Mouse (Mus musculus) CD8-positive naive resting alpha-beta T cell, adult 2 months (primary cell): ENCODE data around the gene Cfap61.

Experiments
- DNase-seq, 2 experiments: peaks; one replicate each; pipeline ENCODE4 v3.0.0; 2022; ENCODE audit warnings: low read depth in 2 of 2, low spot score in 2 of 2

The Cfap61 gene

DNA sequence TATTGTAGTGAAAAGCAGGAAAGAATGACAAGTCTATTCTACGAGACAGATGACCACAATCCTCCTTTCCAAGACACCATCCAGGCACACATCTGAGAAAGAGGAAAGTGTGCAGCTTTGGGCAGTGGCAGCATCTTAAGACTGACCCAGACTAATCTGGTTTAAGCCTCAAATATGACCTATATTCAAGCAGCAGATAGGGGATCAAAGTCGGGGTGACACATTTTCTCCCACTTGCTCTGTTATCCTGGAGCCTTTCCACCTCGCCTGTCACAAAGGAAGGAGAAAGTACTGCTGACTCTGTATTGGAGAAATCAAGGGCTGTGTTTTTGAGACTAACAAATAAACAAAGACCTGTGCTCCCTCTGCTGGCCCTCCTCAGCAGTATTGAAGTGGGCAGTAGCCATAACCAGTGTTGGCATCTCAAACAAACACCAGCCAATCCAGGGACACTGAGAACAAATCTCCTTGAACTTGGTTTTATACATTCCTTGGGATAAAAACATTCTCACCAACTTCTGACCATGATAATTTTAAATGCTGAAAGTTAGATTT lies 321.8 kb downstream of the Cfap61 start:
- no peak for DNase-seq

DNA sequence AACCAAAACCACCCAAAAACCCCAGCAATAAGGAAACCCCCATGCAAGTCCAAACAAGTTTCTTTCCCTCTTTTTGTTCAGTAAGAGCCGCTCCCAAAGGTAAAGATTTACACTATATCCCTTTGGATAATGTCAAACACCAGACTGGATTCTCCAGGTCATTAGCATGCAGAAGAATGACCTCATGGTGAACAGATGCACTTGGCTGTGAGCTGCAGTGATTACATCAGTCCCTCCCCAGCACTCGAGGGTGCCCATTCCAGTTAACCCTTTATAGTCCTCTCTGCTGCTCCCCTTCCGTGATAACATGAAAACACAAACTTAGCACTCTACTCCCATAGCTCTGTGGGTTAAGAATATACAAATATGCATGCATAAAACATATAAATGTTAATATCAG lies 322.5 kb downstream of the Cfap61 start:
- DNase-seq = no peak

DNA sequence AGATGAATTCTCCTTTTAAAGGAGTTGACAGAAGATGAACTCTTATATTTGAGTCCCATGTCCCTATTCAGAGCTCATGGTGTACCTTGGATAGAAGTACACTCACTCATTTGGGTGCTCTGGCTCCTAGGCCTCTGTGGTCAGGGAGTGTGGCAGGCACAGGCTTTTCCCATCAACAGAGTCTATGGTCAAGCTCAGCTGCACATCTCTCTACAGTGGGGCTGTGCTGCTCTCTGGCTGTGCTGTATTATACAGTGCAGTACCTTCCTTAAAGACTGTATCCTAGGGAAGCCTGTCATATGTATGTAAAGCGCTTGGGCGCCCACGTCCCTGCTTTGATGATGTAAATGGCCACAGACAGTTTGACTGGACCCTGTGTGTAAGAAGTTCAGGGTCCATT lies 323.0 kb downstream of the Cfap61 start:
- DNase-seq = no peak

DNA sequence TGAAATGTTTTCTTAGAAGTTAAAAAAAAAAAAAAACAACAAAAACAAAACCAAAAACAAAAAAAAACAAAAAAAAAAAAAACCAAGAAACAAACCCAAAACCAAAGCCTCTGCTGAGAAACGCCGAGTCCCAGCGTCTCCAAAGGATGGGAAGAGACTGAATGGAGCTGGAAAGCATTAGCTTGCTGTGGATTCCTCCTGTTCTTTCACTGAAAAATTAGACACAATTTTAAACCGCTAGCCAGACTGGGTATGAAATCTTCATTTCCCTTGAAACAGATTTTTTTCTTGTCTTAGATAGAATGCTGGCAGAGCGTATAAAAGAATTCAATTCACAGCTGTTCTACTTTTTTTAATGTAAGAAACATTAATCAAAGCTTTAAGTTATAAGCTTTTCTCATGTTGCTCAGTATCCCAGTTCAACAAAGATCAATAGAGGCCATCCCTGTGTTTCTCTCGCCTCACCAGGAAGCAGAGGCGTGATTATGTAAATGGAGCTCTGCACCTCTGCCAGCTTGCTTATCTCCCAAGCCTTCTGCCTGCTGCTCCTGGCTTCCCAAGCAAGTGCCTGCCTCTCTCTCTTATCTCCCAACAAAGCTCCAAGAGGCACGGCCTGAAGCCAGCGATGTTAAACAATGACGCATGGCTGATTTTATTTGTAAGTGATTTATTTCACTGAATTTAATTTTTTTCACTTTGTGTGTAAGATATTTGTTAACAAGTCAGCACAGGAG lies 324.3 kb downstream of the Cfap61 start:
- no peak for DNase-seq

DNA sequence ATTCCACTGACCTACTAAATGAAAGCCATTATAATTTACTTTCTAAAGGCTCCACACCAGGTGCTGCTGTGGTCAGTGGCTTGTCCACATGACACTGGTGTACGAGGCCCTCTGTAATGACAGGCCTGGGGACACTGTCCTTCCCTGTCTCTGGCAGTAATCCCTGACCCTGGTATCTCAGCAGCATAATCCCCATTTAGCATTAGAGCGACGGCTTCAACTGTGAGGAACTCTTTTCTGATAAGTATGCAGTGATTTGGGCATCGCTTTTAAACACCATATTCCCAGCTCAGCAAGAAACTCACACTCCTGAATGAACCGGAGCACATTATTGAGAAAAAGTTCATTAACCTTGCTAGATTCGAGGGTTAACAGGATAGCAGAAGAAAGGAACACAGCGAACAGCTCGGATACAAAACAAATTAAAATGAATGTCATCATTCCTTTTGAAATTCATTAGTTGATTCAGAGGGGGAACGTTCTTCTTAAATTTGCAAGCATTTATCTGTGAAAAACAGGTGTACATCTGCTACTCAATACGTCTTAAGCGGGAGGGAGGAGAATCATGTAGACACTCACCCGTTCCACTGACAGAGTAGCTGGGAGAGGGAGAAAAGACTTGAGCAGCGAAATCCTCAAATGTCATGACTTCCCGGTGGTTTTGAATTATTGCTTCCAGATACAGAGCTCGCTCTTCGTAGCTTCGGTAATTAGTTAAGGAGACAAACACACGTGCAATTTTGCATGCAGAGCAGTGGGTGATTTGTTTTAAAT lies 325.4 kb downstream of the Cfap61 start:
- no peak for DNase-seq

DNA sequence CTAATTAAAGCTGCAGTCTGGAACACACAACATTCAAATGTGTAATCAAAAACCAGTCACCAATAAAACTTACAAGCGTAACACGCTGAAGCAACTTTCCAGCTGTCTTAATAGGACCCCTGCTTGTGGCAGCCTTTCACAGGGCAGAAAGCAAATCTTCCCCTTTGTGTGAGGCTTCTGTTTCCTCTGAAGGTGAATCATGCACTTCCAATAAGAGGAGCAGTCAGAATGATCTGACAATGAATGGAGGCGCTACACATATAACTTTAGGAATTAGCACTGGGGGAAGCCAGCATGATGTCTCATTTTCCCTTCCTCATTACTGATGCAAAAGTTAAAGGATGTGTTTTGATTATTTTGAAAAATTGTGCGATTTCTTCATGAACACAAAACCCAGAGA lies 326.6 kb downstream of the Cfap61 start:
- DNase-seq = no peak

DNA sequence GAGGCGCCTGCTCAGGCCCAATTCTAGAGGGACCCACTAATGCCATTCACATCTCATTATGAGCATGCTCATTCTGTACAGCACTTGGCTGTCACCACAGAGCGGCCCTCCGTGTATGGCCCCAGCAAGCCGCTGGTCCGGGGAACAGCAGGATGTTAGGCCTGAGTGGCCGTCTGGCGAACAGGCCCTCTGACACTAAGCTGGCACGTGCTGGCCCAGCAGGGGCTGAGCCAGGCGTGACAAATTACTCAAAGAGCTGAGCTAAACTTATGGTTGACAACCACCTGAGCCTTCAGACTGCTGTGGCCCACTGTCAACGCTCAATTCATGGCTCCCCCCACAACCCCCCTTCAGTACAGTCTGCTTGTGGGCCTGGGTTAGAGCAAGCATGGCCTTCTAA lies 327.6 kb downstream of the Cfap61 start:
- no peak for DNase-seq

DNA sequence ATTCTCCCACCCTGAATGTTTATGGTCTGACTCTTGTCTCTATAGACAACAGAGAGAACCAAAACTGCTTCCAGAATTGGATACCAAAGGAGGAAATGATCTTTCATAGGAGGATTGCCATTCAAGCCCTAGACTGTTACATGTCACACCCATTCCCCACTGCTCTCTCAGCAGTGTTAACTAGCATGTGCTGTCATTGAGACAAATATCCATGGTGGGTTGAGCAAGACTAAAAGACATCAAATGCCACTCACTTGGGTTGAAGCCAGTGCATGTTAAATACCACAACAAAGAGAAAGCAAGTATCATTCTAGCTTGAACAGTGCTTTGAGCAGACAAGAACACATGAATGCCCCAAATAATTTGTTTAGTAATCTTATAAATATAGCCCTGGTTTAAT lies 328.4 kb downstream of the Cfap61 start:
- DNase-seq = no peak
